Mouse (Mus musculus): ENCODE data around the gene Iqch. TPM values are rescaled to one million over a fixed set of nuclear protein-coding genes. Genes with fewer than 3 reads are reported as not detected.

The Iqch gene
- polyA plus RNA-seq, 1 experiment = not detected

GRCm38 (mm10) chr9:63511034-63511433 lies 91.3 kb downstream of the Iqch start:
- H3K4me1 ChIP-seq (ENCODE audit: control insufficient read depth, insufficient read depth, insufficient read length, low read length) = no peaks in the 10 kb centered on the region
- H3K27ac ChIP-seq (replicated peaks; ENCODE audit: low read depth, low read length) = no peak overlapping the region
- no peak overlapping the region for H3K4me3 ChIP-seq (ENCODE audit: insufficient read depth, low read depth, low read length)

DNA sequence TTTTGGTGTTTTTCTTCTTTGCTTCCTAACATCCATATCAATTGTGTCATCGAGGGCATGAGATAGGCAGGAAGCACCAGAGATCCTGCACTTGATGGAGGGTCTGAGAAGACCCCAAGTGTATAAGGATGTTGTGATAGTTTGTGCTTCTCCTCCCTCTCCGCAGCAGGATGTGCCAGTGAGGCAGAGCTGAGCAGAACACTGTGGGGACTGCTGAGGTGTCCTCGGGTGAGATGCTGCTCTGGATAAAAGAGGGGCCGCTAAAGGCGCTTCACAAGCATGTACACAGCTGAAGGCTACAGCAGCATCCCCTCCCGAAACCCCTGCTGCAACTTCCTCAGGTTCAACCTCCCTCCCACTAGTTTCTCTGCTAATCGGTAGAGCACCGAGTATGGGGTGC lies 95.2 kb downstream of the Iqch start:
- Histone ChIP-seq H3K4me1 (ENCODE audit: control insufficient read depth, insufficient read depth, insufficient read length, low read length) (no peaks in the 10 kb centered on the region), H3K27ac (replicated peaks; ENCODE audit: low read depth, low read length) (no peak overlapping the region), H3K4me3 (ENCODE audit: insufficient read depth, low read depth, low read length) (no peak overlapping the region)

- H3K4me3 ChIP-seq (ENCODE audit: insufficient read depth, low read depth, low read length) = no peak overlapping the region
- no peaks in the 10 kb centered on the region for H3K4me1 ChIP-seq (ENCODE audit: control insufficient read depth, insufficient read depth, insufficient read length, low read length)
- no peak overlapping the region for H3K27ac ChIP-seq (replicated peaks; ENCODE audit: low read depth, low read length)
These were observed 98.4 kb downstream of the Iqch start for GRCm38 (mm10) chr9:63503890-63504289.

DNA sequence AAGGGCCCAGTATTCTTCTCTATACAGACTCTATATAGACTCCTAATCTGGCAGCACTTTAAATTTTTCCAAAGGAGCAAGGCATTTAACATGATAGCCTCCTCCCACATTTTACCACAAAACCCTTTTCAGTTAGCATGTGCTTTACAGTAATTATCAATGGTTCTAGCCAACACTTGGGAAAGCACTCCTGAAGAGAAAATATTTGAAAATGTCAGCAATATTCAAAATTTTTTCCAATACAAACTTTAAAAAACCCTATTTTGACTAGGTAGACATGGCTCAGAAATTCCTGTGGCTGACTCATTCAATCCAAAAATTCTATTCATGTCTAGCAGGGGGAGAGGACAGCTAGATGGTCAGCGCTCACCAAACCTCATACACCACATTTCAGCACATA lies 100.8 kb downstream of the Iqch start:
- Histone ChIP-seq H3K4me1 (ENCODE audit: control insufficient read depth, insufficient read depth, insufficient read length, low read length) (no peaks in the 10 kb centered on the region), H3K4me3 (ENCODE audit: insufficient read depth, low read depth, low read length) (no peak overlapping the region), H3K27ac (replicated peaks; ENCODE audit: low read depth, low read length) (no peak overlapping the region)

GRCm38 (mm10) chr9:63499912-63500311 lies 102.4 kb downstream of the Iqch start:
- Histone ChIP-seq H3K27ac (replicated peaks; ENCODE audit: low read depth, low read length) (no peak overlapping the region), H3K4me1 (ENCODE audit: control insufficient read depth, insufficient read depth, insufficient read length, low read length) (no peaks in the 10 kb centered on the region)

DNA sequence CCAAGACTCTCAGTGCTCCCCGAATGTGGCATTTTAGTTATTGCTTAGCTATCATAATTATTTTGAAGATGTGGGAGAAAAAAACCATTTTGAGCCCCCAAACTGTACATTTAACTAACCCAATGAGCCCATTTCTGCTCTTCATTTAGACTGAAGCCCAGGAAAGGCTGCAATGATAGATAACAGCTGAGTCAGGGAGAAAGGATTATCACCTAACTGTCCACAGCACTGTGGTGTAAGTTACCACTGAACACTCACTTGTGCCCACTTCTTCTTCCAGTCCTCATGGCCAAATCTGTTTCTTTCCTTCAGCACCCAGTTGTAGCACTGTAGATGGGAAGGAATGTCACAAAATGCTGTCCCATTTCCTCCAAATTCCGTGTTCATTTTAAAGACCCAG lies 106.5 kb downstream of the Iqch start:
- H3K27ac ChIP-seq (replicated peaks; ENCODE audit: low read depth, low read length) = no peak overlapping the region
- H3K4me1 ChIP-seq (ENCODE audit: control insufficient read depth, insufficient read depth, insufficient read length, low read length) = no peaks in the 10 kb centered on the region
- no peak overlapping the region for H3K4me3 ChIP-seq (ENCODE audit: insufficient read depth, low read depth, low read length)

More at GRCm38 (mm10) chr9:63499912-63500311, 102.4 kb downstream of the Iqch start:
- no peak overlapping the region for H3K4me3 ChIP-seq (ENCODE audit: insufficient read depth, low read depth, low read length)

DNA sequence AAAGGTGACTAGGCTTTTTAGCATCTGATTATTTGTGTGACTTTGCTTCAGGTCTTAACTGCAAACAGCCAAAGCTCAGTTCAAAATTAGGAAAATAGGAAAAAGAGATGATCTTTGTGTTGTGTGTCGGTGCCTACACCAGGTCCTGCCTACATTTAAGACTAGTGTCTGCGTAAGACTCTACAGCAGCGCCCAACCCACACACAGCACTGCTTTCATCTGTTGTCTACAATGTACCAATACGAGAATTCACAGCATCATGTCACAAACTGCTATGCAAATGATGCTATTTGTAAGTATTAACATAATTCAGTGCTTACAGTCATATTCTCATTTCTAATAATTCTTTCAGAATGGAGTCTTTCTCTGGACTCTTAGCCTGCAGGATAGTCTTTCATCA lies 108.5 kb downstream of the Iqch start:
- Histone ChIP-seq H3K27ac (replicated peaks; ENCODE audit: low read depth, low read length) (no peak overlapping the region), H3K4me3 (ENCODE audit: insufficient read depth, low read depth, low read length) (no peak overlapping the region), H3K4me1 (ENCODE audit: control insufficient read depth, insufficient read depth, insufficient read length, low read length) (no peaks in the 10 kb centered on the region)

DNA sequence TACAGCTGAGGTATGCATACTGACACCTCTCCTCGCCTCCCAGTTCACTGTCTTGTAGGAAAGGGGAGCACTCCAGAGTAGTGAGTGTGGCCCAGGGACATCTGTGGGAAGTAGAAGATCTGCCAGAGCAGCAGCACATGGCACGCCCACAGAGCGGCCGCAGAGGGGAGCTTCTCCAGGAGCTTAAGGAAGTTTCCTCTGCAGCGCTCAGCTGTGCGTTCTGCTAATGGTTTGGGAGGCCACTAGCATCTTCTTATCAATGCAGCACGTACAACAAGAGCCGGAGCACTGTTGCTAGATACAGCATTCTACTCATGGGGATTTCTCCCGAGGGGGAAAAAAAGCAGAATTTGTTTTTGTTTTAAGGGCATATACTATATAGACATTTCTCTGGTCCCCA lies 110.0 kb downstream of the Iqch start:
- Histone ChIP-seq H3K4me1 (ENCODE audit: control insufficient read depth, insufficient read depth, insufficient read length, low read length) (no peaks in the 10 kb centered on the region), H3K4me3 (ENCODE audit: insufficient read depth, low read depth, low read length) (no peak overlapping the region), H3K27ac (replicated peaks; ENCODE audit: low read depth, low read length) (no peak overlapping the region)

DNA sequence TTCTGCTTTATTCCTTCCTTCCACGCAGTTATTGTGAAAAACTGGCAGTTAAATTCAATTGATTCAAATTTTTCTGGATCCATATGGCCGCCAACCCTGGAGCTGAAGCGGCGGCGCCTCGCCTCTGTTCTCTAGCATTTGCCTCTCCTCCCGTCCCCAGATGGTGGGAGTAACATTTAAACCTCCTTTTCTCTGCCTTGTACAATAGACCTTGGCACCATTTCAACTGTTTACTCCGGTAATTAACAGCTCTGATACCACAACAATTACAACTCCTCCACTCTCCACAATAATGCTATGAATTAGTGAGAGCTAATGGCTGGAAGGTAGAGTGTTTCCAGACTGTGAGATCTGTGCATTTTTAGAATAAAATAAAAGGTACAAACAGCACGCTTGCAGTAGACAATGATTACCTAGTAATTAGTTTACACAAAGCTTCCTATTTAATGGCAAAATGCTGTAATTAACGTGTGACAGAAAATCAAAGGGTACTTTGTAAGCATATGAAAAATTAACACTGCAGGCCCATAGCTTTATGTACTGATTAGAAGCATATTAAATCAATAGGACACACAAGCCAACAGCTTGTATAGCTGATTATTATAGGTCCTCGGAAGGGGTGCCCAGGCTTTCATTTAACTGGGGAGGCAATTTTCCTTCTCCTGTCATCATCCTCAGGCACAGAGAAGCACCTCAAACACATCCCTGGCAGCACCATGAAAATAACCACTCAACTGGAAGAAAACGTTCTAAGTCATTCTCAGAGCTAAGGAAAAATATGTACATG lies 111.6 kb downstream of the Iqch start:
- Histone ChIP-seq H3K27ac (replicated peaks; ENCODE audit: low read depth, low read length) (no peak overlapping the region), H3K4me1 (ENCODE audit: control insufficient read depth, insufficient read depth, insufficient read length, low read length) (no peaks in the 10 kb centered on the region), H3K4me3 (ENCODE audit: insufficient read depth, low read depth, low read length) (no peak overlapping the region)

GRCm38 (mm10) chr9:63489156-63489555 lies 113.1 kb downstream of the Iqch start:
- Histone ChIP-seq H3K27ac (replicated peaks; ENCODE audit: low read depth, low read length) (no peak overlapping the region), H3K4me1 (ENCODE audit: control insufficient read depth, insufficient read depth, insufficient read length, low read length) (no peaks in the 10 kb centered on the region), H3K4me3 (ENCODE audit: insufficient read depth, low read depth, low read length) (no peak overlapping the region)

DNA sequence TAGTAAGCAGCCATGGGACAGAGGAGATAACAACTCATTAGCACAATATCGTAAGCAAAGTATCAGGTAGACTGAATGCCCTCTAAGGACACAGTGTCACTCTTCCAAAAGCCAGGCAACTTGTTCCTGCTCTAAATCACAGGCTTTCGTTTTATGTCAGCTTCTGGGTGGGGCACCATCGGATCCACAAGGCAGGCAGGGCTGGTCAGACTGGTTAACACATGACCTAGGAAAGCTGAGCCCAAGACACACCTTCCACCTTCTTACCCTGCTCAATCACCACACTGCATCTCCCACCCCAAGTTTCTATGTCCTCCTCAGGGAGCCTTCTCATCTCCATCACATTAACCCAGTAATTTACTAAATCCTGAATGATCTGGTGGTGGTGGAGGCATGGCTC lies 136.7 kb downstream of the Iqch start:
- Histone ChIP-seq H3K27ac (replicated peaks; ENCODE audit: low read depth, low read length) (no peak overlapping the region), H3K4me1 (ENCODE audit: control insufficient read depth, insufficient read depth, insufficient read length, low read length) (no peaks in the 10 kb centered on the region), H3K4me3 (ENCODE audit: insufficient read depth, low read depth, low read length) (no peak overlapping the region)

- H3K4me1 ChIP-seq (ENCODE audit: control insufficient read depth, insufficient read depth, insufficient read length, low read length) = no peaks in the 10 kb centered on the region
- no peak overlapping the region for H3K27ac ChIP-seq (replicated peaks; ENCODE audit: low read depth, low read length)
- no peak overlapping the region for H3K4me3 ChIP-seq (ENCODE audit: insufficient read depth, low read depth, low read length)
These were observed 140.0 kb downstream of the Iqch start for GRCm38 (mm10) chr9:63462296-63462695.

GRCm38 (mm10) chr9:63456401-63456800 lies 145.9 kb downstream of the Iqch start:
- Histone ChIP-seq H3K4me3 (ENCODE audit: insufficient read depth, low read depth, low read length) (no peak overlapping the region), H3K27ac (replicated peaks; ENCODE audit: low read depth, low read length) (no peak overlapping the region), H3K4me1 (ENCODE audit: control insufficient read depth, insufficient read depth, insufficient read length, low read length) (no peaks in the 10 kb centered on the region)

DNA sequence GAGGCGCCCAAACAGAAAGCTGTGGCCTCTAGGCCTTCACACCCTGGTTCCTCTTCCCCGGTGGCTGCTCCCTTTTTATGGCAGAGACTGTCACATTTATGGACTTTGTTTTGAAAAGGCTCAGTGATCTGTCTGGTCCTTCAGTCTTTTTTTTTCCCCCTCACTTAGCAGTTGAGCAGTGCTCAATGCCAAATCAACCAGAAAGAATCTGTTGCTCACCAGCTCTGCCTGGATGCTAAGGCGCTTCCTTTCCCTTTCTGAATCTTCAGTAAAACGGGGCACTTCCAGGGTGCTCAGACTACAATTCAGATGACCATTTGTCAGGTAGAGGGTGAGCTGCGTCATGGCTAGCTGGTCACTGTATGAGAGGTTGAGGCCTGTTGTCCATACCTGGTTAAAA lies 148.0 kb downstream of the Iqch start:
- Histone ChIP-seq H3K27ac (replicated peaks; ENCODE audit: low read depth, low read length) (no peak overlapping the region), H3K4me3 (ENCODE audit: insufficient read depth, low read depth, low read length) (no peak overlapping the region), H3K4me1 (ENCODE audit: control insufficient read depth, insufficient read depth, insufficient read length, low read length) (no peaks in the 10 kb centered on the region)

- Histone ChIP-seq H3K27ac (replicated peaks; ENCODE audit: low read depth, low read length) (no peak overlapping the region), H3K4me3 (ENCODE audit: insufficient read depth, low read depth, low read length) (no peak overlapping the region), H3K4me1 (ENCODE audit: control insufficient read depth, insufficient read depth, insufficient read length, low read length) (no peaks in the 10 kb centered on the region)
These were observed 151.7 kb downstream of the Iqch start for GRCm38 (mm10) chr9:63450531-63451030.

- H3K4me1 ChIP-seq (ENCODE audit: control insufficient read depth, insufficient read depth, insufficient read length, low read length) = no peaks in the 10 kb centered on the region
- no peak overlapping the region for H3K4me3 ChIP-seq (ENCODE audit: insufficient read depth, low read depth, low read length)
- no peak overlapping the region for H3K27ac ChIP-seq (replicated peaks; ENCODE audit: low read depth, low read length)
These were observed 158.6 kb downstream of the Iqch start for GRCm38 (mm10) chr9:63443695-63444094.
